In the genomic region with DNA sequence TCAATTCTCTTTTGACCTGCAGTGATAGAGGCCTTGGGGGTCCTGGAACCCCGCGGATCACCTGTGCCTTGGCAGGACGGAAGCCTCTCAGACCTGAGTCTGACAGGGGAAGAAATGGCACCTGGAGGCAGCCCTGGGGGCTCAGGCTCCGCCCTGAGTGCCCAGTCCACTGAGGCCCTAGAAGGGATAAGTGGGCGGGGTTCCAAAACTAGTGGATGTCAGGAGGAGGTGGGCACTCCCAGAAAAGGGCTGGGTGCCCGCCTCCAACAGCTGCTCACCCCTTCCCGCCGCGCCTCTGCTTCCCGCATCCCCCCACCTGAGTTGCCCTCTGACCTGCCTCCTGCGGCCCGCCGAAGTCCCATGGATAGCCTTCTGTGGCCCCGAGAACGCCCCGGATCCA, we compare ENCODE assay signal across 9 mouse cellular contexts.
"Had no signal": no experiment of that assay in that cellular context is flagged by ENCODE, and none has a peak within 500 bp of the region (broad histone marks: within the 10 kb centered on the region; RNA-seq: fewer than 3 reads in every experiment).

No protein-coding gene starts in this region.

- H3K4me2 ChIP-seq: limb, embryonic 15.5 days; liver, embryonic 13.5 days; midbrain, embryonic 12.5 days; stomach, embryonic 15.5 days had no signal

- H3K27me3 ChIP-seq: limb, embryonic 15.5 days; liver, embryonic 13.5 days; midbrain, embryonic 12.5 days; stomach, embryonic 15.5 days had no signal

- H3K4me1 ChIP-seq: limb, embryonic 15.5 days; midbrain, embryonic 12.5 days; stomach, embryonic 15.5 days had no signal

- H3K9ac ChIP-seq: limb, embryonic 15.5 days; liver, embryonic 13.5 days; midbrain, embryonic 12.5 days; stomach, embryonic 15.5 days had no signal

- DNase-seq: kidney, postnatal 36 days; layer of hippocampus, adult 9-11 months; layer of hippocampus, postnatal 36 days; liver, embryonic 13.5 days; lung, adult 18-20 months; right cerebral cortex, postnatal 14 days had no signal

- H3K4me3 ChIP-seq: limb, embryonic 15.5 days; liver, embryonic 13.5 days; midbrain, embryonic 12.5 days; stomach, embryonic 15.5 days had no signal

- H3K9me3 ChIP-seq: limb, embryonic 15.5 days; liver, embryonic 13.5 days; midbrain, embryonic 12.5 days; stomach, embryonic 15.5 days had no signal

- H3K27ac ChIP-seq: limb, embryonic 15.5 days; liver, embryonic 13.5 days; midbrain, embryonic 12.5 days; stomach, embryonic 15.5 days had no signal
